Mouse (Mus musculus): Measurements from ENCODE around the gene Frem2.

The Frem2 gene

GRCm38 (mm10) chr3:53465330-53465729, 191.8 kb downstream of the Frem2 start:
- DNase-seq, result no peak

DNA sequence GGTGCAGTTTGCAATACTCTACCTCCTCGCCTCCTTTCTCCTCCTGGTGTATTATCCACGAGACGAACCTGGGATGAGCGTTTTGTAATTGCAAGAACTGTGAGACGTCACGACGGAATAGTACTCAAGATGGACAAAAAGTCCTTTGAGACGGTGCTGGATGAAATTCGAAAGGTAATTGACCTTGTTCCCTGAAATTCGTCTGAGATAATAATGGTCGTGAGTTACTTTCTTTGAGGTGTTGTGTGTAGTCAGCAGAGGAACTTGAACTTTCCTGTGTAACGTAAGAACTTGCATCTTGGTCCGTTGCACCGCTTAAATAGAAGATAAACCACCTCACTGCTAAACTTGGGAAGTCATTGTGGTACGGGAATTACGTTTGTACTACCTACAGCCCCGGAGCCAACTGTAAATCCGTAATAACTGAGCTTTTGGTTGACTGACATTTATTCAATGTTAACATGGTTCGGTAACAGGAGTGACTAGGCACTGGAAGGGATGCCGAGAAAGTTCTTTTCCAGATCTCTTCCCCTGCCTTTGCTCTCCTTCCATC, 192.9 kb downstream of the Frem2 start:
- DNase-seq, result no peak
